Mouse (Mus musculus): ENCODE data around the gene Dcx.

DNA sequence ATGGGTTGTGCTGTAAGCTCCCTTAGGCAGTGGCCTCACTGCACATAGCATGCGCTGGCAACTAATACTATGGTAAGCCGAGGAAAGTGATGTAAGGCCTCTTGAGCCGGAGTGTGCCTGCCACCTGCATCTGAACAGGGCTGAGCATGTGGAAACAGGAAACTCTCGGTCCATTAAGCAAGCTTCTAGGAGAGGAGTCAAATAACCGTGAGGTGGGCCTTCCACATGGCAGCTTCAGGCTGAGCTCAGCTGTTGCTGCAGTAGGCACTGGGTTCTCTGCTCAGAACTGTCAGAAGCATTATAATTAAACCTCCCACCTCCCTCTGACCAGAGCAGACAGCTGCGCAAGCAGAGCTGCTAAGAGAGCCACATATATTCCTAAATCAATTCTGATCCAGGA lies 33.1 kb upstream of the Dcx start:
- TF ChIP-seq POLR2A (IDR thresholded peaks at IDR 0.05; ENCODE audit: control insufficient read depth in 1 of 2, insufficient read depth in 1 of 2, low read depth in 1 of 2, low read length in 2 of 2, poor library complexity in 1 of 2) (no peak), BHLHE40 (IDR thresholded peaks at IDR 0.05; ENCODE audit: borderline replicate concordance, low read depth, low read length) (no peak), CTCF (IDR thresholded peaks at IDR 0.05 in 2 of 3, conservative IDR thresholded peaks at IDR 0.05 in 1 of 3; ENCODE audit: control insufficient read depth in 1 of 3, insufficient read depth in 1 of 3, low read depth in 2 of 3, low read length in 3 of 3, poor library complexity in 1 of 3, severe bottlenecking in 1 of 3) (no peak), E2F4 (IDR thresholded peaks at IDR 0.05; ENCODE audit: borderline replicate concordance, low read depth, low read length) (no peak), GABPA (IDR thresholded peaks at IDR 0.05; ENCODE audit: low read depth, low read length) (no peak), ELF1 (IDR thresholded peaks at IDR 0.05; ENCODE audit: low read depth, low read length) (no peak), USF2 (IDR thresholded peaks at IDR 0.05; ENCODE audit: borderline replicate concordance in 1 of 2, insufficient read depth in 1 of 2, low read depth in 1 of 2, low read length in 2 of 2) (no peak), CHD1 (IDR thresholded peaks at IDR 0.05; ENCODE audit: low read depth, low read length) (no peak), EP300 (IDR thresholded peaks at IDR 0.05; ENCODE audit: low read depth in 1 of 2, low read length in 2 of 2) (no peak)
